Mouse (Mus musculus) adrenal gland, postnatal 25 days (tissue): ENCODE measurements around the gene E4f1. TPM values are rescaled to one million over a fixed set of nuclear protein-coding genes. Genes with fewer than 3 reads are reported as not detected.

ENCODE experiments used
- DNase-seq: peaks from one replicate; pipeline ENCODE4 v3.0.0; 2021; ENCODE audit warnings: mixed read lengths
- total RNA-seq: library from RNA; stranded (reverse); gene quantifications from 2 replicates; pipeline ENCODE4 v1.2.3, GENCODE M21; 2021

E4f1 gene
- total RNA-seq, 1 experiment from 2014 or later = 33.7 TPM

DNA sequence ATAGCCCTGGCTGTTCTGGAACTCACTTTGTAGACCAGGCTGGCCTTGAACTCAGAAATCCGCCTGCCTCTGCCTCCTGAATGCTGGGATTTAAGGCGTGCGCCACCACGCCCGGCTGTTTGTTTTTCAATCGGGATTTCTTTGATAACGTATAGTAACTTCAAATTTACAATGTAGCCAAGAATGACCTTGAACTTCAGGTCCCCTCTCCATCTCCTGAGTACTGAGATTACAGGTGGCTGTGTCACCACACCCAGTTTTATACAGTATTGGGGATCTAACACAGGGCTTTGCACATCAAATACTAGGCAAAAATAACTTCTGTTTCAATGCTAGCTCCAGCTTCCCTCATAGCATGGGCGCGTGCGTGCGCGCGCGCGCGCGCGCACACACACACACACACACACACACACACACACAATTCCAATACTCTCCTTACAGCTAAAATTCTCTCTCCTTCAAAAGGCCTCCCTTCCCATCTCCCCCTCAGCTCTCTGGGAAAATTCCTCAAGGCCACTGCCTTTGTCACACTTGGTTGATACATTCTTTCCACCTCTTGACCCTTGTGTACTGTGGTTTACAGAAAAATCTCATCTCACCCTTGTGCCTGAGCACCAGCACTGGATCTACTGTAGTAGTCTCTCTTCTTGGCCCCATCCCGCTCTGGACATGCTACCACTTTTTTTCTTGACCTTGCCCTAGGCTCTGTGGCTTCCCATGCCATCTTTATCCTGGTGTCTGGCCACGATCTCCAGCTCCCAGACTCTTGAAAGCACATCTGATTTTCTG, 11.1 kb upstream of the E4f1 start:
- DNase-seq = no peak

DNA sequence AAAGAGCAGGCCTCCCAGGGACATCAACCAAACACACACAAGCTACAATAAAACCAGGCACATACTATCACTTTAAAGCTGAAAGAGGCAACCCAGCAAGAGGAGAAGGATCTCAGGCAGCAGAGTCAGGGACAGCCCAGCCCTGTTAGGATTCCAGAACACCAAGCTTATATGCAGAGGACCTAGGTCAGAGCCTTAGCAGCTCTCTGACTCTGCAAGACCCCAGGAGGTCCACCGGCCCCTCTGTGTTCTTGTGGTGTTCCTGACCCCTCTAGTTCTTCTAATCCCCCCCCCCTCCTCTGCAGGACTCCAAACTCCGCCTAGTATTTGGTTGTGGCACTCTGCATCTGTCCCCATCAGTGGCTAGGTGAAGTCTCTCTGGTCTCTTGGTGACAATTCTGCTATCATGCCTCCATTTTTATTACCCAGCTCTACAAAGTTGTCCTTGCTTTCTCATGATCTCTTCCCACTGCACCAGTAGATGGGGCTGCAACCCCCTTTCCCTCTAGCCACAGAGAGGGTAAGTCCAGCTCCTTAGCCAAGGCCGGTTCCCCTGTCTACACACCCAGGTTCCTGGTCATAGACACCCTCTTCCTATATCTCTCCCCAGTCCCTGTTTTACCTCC, 10.2 kb upstream of the E4f1 start:
- no peak for DNase-seq

DNA sequence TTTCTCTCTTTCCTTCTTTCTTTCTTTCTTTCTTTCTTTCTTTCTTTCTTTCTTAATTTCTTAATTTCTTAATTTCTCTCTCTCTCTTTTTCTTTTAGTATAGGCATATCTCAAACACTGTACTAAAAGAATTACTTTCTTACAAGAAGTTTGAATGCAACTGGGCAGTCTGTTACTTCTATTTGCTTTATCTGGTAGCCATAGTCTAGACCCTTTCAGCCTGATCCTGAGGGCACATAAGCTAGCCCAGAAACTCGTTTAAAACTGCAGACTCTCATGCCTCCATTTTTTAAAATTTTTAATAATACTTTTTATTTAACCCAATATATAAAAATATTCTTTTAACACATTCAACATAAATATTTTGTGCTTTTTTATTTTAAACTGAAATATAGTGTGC, 9.3 kb upstream of the E4f1 start:
- no peak for DNase-seq

DNA sequence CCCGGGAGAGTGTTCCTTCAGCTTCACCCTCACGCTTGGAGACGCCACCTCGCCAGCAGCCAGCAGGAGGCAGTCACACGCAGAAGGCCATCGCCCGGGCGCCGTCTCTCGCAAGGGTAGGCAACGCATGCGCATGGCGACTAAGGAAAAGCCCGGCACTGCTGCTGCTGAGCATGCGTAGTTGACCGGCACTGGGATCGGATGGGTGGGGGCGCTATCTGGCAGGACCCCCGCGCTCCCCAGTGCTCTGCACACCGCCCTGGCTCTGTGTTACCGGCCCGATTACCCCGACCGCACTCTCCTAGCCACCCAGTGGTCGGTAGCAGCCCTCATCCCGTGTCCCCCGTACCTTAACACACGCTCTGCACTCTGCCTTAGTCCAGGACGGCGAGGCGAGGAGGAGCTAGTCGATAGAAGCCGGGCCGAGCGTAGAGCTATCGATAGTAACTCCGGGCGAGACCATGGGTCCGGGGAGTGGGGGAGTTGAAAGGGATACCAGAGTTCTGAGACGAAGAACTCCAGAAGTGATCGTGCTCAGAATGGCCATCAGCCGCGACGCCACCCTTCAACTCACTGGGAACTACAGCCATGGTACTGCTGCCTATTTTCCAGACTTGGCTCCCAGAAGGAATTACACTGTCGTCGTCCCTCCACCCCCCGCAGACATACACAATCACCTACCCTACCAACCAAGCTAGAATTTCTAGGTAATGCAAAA, 8.7 kb upstream of the E4f1 start, which contains the start of gene Mlst8:
Gene Mlst8 (minus strand): TSS at position 416 of the 718 bp plus-strand sequence.
- DNase-seq = peak; percentile 98

DNA sequence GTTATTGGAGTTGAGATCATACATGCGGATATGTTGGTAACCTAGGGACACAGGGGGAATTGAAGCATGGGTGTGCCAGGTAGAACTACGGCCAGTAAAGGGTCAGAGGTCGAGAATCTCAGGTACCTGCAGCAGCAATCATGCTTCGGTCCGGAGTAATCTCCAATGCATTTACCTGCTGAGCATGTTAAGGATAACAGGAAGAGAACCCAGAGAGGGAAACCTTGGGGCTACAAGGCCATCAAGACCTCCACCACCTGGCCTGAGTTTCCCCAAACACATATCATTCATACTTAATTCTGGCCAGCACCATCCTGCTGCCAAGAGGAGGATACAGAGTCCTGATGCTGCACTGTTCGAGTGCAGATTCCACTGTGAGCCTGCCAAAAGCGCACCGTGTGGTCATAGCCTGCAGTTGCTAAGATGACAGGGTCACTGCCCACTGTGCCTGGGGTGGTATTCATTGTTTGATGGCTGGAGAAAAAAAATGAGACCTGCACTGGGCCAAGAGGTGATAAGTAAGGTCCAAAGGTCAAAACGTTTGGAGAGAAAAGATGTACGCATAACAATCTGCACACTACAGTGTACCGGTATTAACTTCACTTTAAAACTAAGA, 8.0 kb upstream of the E4f1 start:
- DNase-seq = no peak

DNA sequence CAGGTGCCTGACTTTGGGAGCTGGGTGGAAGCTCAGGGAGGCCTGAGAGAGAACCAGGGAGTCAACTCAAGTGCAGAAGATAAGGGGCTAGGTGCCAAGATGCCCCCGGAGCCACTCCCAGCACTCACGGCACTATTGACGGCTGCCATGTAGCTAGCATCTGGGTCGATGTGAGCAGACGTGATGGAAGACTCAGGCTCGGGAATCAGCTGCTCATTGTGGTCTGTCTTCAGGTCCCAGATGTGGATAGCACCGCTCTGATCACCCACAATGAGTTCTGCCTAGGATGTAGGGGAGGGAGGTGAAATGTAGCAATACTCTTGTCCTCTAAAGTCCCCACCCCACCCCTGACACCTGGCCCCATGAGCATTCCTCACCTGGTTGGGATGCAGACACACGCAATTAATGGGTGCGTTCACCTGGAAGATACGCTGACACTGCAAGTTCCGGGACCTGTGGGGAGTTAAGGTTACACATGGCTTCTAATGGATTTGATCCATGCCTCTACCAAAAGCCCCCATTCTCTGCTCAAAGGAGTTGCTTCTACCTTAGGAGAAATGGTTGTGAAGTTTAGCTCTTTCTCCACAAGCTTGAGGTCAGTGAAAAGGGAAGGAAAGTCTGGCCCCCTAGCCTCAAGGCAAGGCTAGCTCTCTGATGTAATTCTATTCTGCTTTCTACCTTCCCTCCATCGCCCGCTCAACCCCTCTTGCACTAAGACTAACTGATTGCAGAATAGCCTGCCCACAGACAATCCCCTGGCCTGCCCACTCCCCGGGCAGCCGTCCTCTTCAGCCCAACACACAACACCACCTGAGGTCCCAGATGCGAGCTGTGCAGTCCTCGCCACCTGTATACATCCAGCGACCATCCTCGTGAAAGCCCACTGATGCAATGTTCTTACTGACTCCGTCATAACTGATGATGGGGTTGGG, 7.2 kb upstream of the E4f1 start:
- DNase-seq = no peak

DNA sequence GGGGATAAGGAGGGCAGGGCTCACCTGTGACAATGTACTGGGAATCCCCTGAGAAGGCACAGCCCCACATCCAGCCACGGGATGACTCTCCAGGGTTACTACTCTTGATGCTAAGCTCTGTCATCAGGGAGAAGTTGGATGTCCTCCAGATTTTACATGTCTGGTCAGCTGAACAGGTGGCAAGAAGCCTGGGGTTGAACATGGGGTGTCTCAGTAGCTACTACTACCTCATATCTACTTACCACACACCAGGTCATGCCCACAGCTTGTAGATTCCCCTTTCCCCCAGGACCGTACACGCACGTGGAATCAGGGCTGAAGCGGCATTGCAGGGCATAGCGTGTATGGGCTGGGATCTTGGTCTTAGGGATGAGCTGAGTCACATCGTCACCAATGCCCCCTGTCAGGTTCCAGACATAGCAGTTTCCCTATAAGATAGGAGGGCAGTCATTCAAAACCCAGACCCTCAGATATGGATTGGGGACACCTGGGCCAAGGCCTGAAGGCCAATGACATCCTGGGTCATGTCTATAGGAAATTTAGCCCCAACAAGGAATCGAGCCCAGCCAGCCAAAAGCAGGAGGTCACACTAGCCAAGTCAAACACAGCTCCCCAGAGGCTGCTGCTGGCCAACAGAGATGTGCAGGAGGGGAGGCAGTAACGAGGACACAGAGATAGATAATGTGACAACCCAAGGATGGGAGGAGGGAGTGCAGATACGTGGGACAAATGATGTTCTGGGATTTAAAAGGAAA, 6.1 kb upstream of the E4f1 start:
- DNase-seq = no peak

DNA sequence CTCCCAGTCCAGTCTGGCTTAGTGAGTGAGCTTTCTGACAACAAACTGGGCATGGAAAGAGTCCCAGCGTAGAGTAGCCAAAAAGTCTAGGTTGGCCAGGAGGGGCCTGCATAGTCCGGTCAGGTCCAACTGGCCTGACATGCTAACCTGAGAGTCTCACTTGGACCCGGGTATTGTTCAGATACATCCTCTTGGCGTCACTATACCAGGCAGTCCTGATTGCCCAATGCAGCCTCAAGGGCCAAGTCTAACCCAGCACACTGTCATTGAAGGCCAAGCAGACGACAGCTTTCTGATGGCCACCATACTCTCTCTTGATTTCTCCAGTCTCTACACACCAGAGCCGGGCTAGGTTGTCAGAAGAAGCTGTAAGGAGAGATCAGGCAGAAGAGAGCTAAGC, 5.5 kb upstream of the E4f1 start:
- DNase-seq = no peak

DNA sequence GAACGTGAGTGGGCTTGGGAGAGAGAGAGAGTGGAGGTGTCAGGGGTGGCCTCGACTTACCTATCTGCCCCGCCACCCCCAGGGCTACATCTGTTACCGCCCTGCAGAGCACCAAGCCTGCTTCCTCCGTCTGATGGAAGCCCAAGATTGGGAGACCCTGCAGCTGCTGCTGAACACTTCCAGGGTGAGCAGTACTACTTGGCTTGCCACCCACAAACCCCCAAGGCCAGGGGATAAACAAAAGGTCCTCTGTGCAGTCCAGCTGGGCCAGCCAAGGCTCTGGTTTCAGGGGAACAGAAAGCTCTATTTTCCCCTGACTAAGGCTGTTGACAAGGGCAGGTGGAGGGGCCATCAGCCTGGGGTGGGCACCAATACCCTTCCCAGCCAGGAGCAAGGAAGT, 4.4 kb upstream of the E4f1 start:
- DNase-seq = no peak

DNA sequence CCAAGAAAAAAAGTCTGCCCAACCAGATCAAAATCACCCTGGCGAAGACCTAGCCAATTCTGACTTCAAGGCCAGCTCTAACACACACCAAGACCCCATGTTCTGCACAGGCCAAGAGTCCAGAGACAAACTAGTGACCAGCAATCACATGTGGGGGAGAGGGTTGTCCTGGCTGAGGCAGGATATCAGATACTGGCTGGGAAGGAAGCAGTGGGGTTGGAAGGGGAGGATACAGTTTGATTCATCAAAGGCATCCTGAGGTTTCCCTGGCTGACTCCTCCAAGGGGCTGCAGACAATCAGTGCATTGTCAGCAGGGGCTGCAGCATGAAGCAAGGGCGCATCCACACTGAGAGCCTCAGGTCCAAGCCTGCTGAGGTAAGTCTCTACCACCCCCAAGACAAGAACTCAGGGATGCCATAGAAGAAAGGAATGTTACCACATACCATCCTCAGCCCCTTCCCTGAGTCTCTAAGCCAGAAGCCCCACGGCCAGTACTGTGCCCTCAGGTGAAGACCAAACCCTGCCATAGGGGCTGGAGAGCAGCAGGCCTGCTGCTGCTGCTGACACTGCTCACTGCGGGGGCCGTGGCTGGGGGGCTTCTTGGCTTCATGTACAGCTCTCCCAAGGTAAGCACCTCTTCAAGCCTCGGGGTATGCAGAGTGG, 3.6 kb upstream of the E4f1 start, which contains the start of gene Bricd5:
Gene Bricd5 (plus strand): TSS at position 273 of the 664 bp plus-strand sequence.
- DNase-seq = no peak

DNA sequence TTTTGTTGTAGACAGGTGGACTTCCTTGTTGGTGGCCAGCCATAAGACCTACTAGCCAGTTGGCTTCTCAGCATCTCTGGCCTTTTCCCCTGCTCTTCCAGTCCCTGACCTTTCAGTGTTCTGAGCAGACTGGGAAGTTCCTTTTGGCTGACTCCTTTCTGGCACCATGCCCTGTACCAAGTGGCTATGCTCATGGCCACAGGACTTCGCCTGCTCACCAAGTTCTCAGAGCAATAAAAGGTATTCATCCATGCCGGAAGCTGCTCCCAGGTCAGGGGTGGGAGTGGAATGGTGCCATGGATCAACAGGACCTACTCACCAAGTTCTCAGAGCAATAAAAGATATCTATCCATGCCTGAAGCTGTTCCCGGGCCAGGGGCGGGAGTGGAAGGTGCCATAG, 2.4 kb upstream of the E4f1 start:
- peak; percentile 74 for DNase-seq

DNA sequence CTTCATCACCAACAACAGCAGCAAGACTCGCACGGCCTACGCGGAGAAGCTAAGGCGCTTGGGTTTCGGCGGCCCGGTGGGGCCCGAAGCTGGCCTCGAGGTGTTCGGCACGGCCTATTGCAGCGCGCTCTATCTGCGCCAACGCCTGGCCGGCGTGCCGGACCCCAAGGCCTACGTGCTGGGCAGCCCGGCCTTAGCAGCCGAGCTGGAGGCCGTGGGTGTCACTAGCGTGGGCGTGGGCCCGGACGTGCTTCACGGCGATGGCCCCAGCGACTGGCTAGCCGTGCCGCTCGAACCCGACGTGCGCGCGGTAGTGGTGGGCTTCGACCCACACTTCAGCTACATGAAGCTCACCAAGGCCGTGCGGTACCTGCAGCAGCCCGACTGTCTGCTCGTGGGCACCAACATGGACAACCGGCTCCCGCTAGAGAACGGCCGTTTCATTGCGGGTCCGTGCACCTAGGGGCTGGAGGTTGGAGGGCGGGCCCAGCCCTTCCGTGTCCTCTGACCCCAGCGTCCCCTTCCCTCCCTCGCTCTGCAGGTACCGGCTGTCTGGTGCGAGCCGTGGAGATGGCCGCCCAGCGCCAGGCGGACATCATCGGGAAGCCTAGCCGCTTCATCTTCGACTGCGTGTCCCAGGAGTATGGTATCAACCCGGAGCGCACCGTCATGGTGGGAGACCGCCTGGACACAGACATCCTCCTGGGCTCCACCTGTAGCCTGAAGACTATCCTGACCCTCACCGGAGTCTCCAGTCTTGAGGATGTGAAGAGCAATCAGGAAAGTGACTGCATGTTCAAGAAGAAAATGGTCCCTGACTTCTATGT, 801 bp upstream of the E4f1 start:
- peak; percentile 42 for DNase-seq

DNA sequence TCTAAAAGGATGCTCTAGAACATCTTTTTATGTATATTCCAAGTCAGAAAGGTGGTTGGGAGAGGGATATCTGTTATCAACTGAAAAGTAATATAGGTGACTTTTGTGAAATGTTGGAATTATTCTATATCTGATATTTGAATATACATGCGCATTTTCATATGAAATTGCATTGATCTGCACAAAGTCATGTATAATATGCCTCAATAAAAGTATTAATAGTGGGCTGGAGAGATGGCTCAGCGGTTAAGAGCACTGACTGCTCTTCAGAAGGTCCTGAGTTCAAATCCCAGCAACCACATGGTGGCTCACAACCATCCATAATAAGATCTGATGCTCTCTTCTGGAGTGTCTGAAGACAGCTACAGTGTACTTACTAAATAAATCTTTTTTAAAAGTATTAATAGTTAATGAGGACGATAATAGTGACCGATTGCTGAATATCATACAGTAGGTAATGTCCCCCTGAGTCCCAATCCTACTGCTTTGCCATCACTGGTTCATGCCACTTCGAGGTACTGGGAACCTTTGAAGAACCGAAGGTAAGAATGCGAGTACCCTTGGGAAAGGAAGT, 690 bp downstream of the E4f1 start:
- no peak for DNase-seq

DNA sequence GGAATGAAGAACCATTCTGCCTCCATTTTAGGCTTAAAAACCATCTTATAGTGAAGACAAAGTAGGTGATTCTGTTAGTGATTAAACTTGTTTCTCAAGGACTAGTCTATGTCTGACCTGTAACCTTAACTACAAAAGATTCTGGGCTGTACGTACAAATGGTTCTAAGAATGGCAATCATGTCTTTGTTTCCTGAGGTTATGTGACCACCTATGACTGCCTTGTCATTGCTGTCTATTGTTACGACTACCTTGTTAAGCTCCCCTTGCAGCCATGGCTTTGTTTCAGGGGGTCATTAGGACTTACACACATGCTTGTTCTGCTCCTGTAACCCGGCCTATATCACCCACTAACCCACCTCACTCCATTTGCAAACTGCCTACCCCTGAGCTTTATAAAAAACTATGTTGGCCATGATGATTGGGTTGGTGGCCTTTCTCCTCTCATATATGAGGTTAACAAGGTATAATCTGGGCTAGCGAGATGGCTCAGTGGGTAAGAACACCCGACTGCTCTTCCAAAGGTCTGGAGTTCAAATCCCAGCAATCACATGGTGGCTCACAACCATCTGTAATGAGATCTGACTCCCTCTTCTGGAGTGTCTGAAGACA, 1.4 kb downstream of the E4f1 start:
- no peak for DNase-seq

DNA sequence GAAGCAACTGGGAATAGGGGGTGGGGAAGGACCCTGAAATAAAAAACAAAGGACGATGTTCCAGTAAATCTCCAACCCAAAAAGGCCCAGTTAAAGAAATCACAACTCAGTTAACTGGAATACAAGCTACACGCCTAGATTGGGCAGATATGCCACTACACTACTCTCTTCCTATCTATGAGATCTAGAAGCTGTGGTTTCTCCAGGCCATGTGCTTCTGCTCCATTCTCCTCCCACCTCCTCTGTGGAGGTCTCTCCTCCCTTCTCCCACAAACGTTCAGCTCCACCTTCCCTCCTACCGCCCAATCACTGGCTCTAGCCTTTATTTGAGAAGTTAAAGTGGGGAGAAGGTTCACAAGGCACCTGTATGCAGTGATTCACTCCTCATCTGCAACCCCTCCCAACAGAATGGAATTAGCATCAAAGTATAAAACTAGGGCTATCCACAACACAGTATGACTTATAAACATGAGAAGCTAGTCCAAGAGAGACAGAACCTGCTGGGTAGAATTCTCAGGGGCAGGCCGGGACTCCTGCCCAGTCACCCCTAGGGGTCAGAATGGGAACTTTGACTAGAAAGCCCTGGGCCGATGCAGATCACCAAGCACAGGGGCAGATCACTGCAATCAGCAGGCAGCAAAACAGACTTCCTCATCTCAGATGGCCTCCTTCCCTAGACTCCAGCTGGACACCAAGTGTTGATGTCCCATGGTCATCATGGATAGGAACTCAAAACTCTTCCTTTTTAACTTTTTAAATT, 6.6 kb downstream of the E4f1 start:
- DNase-seq = no peak

DNA sequence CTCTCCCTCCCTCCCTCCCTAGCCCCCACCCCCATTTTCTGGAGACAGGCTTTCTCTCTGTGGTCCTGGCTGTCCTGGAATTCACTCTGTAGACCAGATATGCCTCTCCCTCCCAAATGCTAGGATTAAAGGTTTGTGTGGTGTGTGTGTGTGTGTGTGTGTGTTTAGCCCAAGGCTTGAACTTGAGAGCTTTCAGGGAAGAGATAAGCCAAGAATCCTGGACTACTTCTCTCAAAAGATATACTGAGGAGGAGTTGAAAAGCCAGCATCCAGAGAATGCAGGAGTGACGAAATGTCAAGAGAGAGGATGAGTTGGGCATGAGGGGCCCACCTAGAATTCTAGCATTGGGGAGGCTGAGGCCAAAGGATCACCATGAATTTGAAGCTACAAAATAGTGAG, 7.2 kb downstream of the E4f1 start:
- no peak for DNase-seq

DNA sequence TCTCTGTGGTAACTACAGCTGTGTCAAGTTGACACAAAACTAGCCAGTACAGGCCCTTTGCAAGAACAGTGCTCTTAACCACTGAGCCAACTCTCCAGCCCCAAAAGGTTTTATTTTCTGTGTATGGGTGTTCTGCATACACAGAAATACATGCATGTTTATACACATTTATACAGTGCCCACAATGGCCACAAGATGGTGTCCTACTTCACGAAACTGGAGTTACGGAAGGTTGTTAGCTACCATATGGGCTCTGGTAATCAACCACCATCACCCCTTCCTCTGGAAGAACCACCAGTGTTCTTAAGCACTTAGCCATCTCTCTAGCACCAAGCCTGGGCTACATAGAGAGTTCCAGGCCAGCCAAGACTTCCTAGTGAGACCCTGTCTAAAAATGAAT, 8.5 kb downstream of the E4f1 start:
- no peak for DNase-seq
